ENCODE assay signal across 16 mouse cellular contexts in the genomic region with DNA sequence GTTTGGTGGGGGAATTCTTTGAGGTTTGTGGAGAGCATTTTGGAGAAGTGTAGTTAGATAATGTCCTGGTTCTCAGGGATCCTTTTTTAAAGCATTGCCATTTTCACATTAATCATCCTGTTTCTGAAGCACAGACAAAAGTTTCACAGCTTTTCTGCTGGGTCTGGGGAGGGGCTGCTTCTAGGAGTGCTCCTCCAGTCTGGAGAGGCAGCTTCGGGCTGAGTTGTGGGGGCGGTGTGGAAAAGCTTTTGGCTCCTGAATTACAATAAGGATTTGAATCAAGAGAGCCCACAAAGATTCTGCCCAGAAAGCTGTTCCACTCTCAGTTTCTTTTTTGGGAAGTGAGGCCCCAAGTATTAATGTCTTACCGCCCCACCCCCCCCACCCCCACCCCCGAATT.
DNase-seq lines count a peak whose midpoint lies in the region; ATAC-seq and TF ChIP-seq lines count a peak whose summit lies in the region.
"Had no signal": no experiment of that assay in that cellular context is flagged by ENCODE, and none has a peak within 500 bp of the region (broad histone marks: within the 10 kb centered on the region; RNA-seq: fewer than 3 reads in every experiment).

No protein-coding gene starts in this region.

- H3K4me2 ChIP-seq in forebrain, postnatal 0 days (ENCODE audit: low read depth): no peak overlapping the region
- H3K4me2 ChIP-seq in forebrain, embryonic 15.5 days (replicated peaks): no peak overlapping the region
- H3K4me2 ChIP-seq in midbrain, embryonic 11.5 days: no peak overlapping the region
- no peak overlapping the region for H3K4me2 ChIP-seq in midbrain, postnatal 0 days (ENCODE audit: low read depth, low read length, poor library complexity, severe bottlenecking)
- H3K4me2 ChIP-seq: heart, embryonic 15.5 days; hindbrain, embryonic 15.5 days; lung, embryonic 14.5 days had no signal

- H3K9ac ChIP-seq in forebrain, postnatal 0 days: no peak overlapping the region
- H3K9ac ChIP-seq in forebrain, embryonic 15.5 days (replicated peaks): no peak overlapping the region
- no peak overlapping the region for H3K9ac ChIP-seq in midbrain, embryonic 11.5 days (ENCODE audit: low read length)
- H3K9ac ChIP-seq in midbrain, postnatal 0 days (replicated peaks; ENCODE audit: low read length, poor library complexity, severe bottlenecking): no peak overlapping the region
- H3K9ac ChIP-seq: heart, embryonic 15.5 days; hindbrain, embryonic 15.5 days; lung, embryonic 14.5 days had no signal

- H3K4me1 ChIP-seq in forebrain, postnatal 0 days (ENCODE audit: insufficient read depth): 0 out of 2 replicates have a peak, but pooled peaks cover 3% of the 10 kb centered on the region
- H3K4me1 ChIP-seq in forebrain, embryonic 15.5 days: peaks cover 5% of the 10 kb centered on the region; the same call in 1 of the 2 replicates
- peaks cover 4% of the 10 kb centered on the region; the same call in 1 of the 2 replicates for H3K4me1 ChIP-seq in midbrain, embryonic 11.5 days (ENCODE audit: control insufficient read depth, insufficient read depth, low read length)
- no peaks in the 10 kb centered on the region for H3K4me1 ChIP-seq in midbrain, postnatal 0 days (ENCODE audit: insufficient read depth, low read length)
- H3K4me1 ChIP-seq: heart, embryonic 15.5 days had no signal

- H3K4me3 ChIP-seq in forebrain, postnatal 0 days (ENCODE audit: low read depth, low read length): no peak overlapping the region
- H3K4me3 ChIP-seq in forebrain, embryonic 15.5 days: no peak overlapping the region
- no peak overlapping the region for H3K4me3 ChIP-seq in midbrain, embryonic 11.5 days (ENCODE audit: low read depth, low read length)
- no peak overlapping the region for H3K4me3 ChIP-seq in midbrain, postnatal 0 days (ENCODE audit: low read depth, low read length)
- H3K4me3 ChIP-seq: heart, embryonic 15.5 days; hindbrain, embryonic 15.5 days had no signal

- no peak for TF ChIP-seq CTCF in forebrain, postnatal 0 days (IDR thresholded peaks at IDR 0.05; ENCODE audit: low read depth)
- no peak for TF ChIP-seq CTCF in midbrain, postnatal 0 days (IDR thresholded peaks at IDR 0.05)

- WGBS in forebrain, postnatal 0 days: 18% methylated on average over 4 of the region's 4 CpGs
- WGBS in forebrain, embryonic 15.5 days: 23% methylated on average over 4 of the region's 4 CpGs
- 28% methylated on average over 4 of the region's 4 CpGs for WGBS in midbrain, embryonic 11.5 days
- WGBS in midbrain, postnatal 0 days: 24% methylated on average over 4 of the region's 4 CpGs

- H3K9me3 ChIP-seq in forebrain, postnatal 0 days (ENCODE audit: low read length): no peaks in the 10 kb centered on the region
- H3K9me3 ChIP-seq in forebrain, embryonic 15.5 days: no peaks in the 10 kb centered on the region
- no peaks in the 10 kb centered on the region for H3K9me3 ChIP-seq in midbrain, embryonic 11.5 days (ENCODE audit: control insufficient read depth, low read length)
- no peaks in the 10 kb centered on the region for H3K9me3 ChIP-seq in midbrain, postnatal 0 days (ENCODE audit: low read length)
- H3K9me3 ChIP-seq: heart, embryonic 15.5 days; hindbrain, embryonic 15.5 days had no signal

- ATAC-seq in forebrain, postnatal 0 days: peak; percentile 54
- no peak for ATAC-seq in forebrain, embryonic 15.5 days (replicated peaks)
- 0 out of 2 replicates have a peak, but pooled peaks have one; percentile 45 for ATAC-seq in midbrain, embryonic 11.5 days (ENCODE audit: low FRiP score)
- ATAC-seq in midbrain, postnatal 0 days (ENCODE audit: low FRiP score): no peak
- ATAC-seq: Patski had no signal

- peak; percentile 24 for DNase-seq in forebrain, postnatal 0 days
- DNase-seq in midbrain, embryonic 11.5 days (ENCODE audit: low spot score, missing footprints): no peak
- no peak for DNase-seq in midbrain, postnatal 0 days (ENCODE audit: low spot score)
- peak; percentile 68 to 97 for DNase-seq in left cerebral cortex, postnatal 25 days (ENCODE audit: low spot score in 2 of 2)
- DNase-seq in telencephalon, adult 2 months (ENCODE audit: low read depth, low spot score): peak; percentile 90
- no peak for DNase-seq in cerebellum, postnatal 4 days (ENCODE audit: low spot score in 2 of 2)
- no peak for DNase-seq in thymus, postnatal 0 days (ENCODE audit: low spot score)
- DNase-seq: cerebellum, adult 9-11 months; gastrocnemius, postnatal 14 days; kidney, adult 11 months; lung, embryonic 14.5 days; spleen, adult 18-20 months had no signal

- H3K27me3 ChIP-seq in forebrain, postnatal 0 days (ENCODE audit: insufficient read depth, low read length): no peaks in the 10 kb centered on the region
- H3K27me3 ChIP-seq in forebrain, embryonic 15.5 days: no peaks in the 10 kb centered on the region
- H3K27me3 ChIP-seq in midbrain, embryonic 11.5 days (ENCODE audit: control insufficient read depth, insufficient read depth, low read length): no peaks in the 10 kb centered on the region
- no peaks in the 10 kb centered on the region for H3K27me3 ChIP-seq in midbrain, postnatal 0 days (ENCODE audit: insufficient read depth, low read length)
- H3K27me3 ChIP-seq: heart, embryonic 15.5 days; hindbrain, embryonic 15.5 days; Patski had no signal

- H3K27ac ChIP-seq in forebrain, postnatal 0 days (ENCODE audit: low read depth, low read length): no peak overlapping the region
- no peak overlapping the region for H3K27ac ChIP-seq in forebrain, embryonic 15.5 days (replicated peaks)
- 0 out of 2 replicates have a peak overlapping the region, but pooled peaks have one; percentile 48 for H3K27ac ChIP-seq in midbrain, embryonic 11.5 days (ENCODE audit: low read depth, low read length)
- no peak overlapping the region for H3K27ac ChIP-seq in midbrain, postnatal 0 days (ENCODE audit: low read depth, low read length)
- H3K27ac ChIP-seq: heart, embryonic 15.5 days; hindbrain, embryonic 15.5 days had no signal

- no peaks in the 10 kb centered on the region for H3K36me3 ChIP-seq in forebrain, postnatal 0 days (ENCODE audit: insufficient read depth)
- H3K36me3 ChIP-seq in forebrain, embryonic 15.5 days: no peaks in the 10 kb centered on the region
- H3K36me3 ChIP-seq in midbrain, embryonic 11.5 days (ENCODE audit: control insufficient read depth, insufficient read depth, low read length): no peaks in the 10 kb centered on the region
- H3K36me3 ChIP-seq in midbrain, postnatal 0 days (ENCODE audit: insufficient read depth, low read length): no peaks in the 10 kb centered on the region
- H3K36me3 ChIP-seq: heart, embryonic 15.5 days; hindbrain, embryonic 15.5 days had no signal

- intact Hi-C loops in left cerebral cortex, postnatal 25 days (cut with DNase I): loop anchor here (1.0 to 5.0 kb wide), 5 partner anchors 32 to 97 kb away; a partner anchor contains a TSS

Comparison
In these comparisons a context has a peak if more than half of its experiments do, and no peak if none do; other contexts are left out.
1. ATAC-seq: peak in forebrain, postnatal 0 days (single experiment) and midbrain, embryonic 11.5 days (single experiment); none in forebrain, embryonic 15.5 days (single experiment) and midbrain, postnatal 0 days (single experiment).
2. DNase-seq: peak in forebrain, postnatal 0 days (single experiment), left cerebral cortex, postnatal 25 days (2 of 2) and telencephalon, adult 2 months (single experiment); none in midbrain, embryonic 11.5 days (single experiment), midbrain, postnatal 0 days (single experiment), cerebellum, postnatal 4 days (0 of 2) and thymus, postnatal 0 days (single experiment).